12 mouse cellular contexts compared by ENCODE assay signal in genomic region chr10:74854991-74855664, GRCm38 (mm10).
A peak's percentile ranks its signal among the peaks of the same experiment; 100 is the strongest.
DNase-seq lines count a peak whose midpoint lies in the region; ATAC-seq and TF ChIP-seq lines count a peak whose summit lies in the region.
"Had no signal": no experiment of that assay in that cellular context is flagged by ENCODE, and none has a peak within 500 bp of the region (broad histone marks: within the 10 kb centered on the region; RNA-seq: fewer than 3 reads in every experiment).

No protein-coding gene starts in this region.

- no peak overlapping the region for H3K4me3 ChIP-seq in embryonic facial prominence, embryonic 14.5 days (ENCODE audit: low read depth, low read length)
- no peak overlapping the region for H3K4me3 ChIP-seq in embryonic facial prominence, embryonic 10.5 days
- H3K4me3 ChIP-seq in midbrain, embryonic 11.5 days (ENCODE audit: low read depth, low read length), result no peak overlapping the region
- H3K4me3 ChIP-seq in midbrain, embryonic 16.5 days (ENCODE audit: low read depth, low read length), result no peak overlapping the region
- no peak overlapping the region for H3K4me3 ChIP-seq in hindbrain, postnatal 0 days (ENCODE audit: low read length)
- H3K4me3 ChIP-seq in stomach, postnatal 0 days (ENCODE audit: low read depth, low read length), result no peak overlapping the region
- H3K4me3 ChIP-seq: layer of hippocampus, adult 2 months had no signal

- H3K4me2 ChIP-seq in embryonic facial prominence, embryonic 14.5 days (ENCODE audit: low read depth, low read length), result no peak overlapping the region
- no peak overlapping the region for H3K4me2 ChIP-seq in midbrain, embryonic 11.5 days
- no peak overlapping the region for H3K4me2 ChIP-seq in midbrain, embryonic 16.5 days (ENCODE audit: low read length)
- no peak overlapping the region for H3K4me2 ChIP-seq in hindbrain, postnatal 0 days (ENCODE audit: low read depth, low read length)
- no peak overlapping the region for H3K4me2 ChIP-seq in stomach, postnatal 0 days (replicated peaks; ENCODE audit: low read depth)

- WGBS in embryonic facial prominence, embryonic 14.5 days, result 53% methylated on average over 4 of the region's 4 CpGs
- WGBS in embryonic facial prominence, embryonic 10.5 days, result 73% methylated on average over 4 of the region's 4 CpGs
- 65% methylated on average over 4 of the region's 4 CpGs for WGBS in midbrain, embryonic 11.5 days
- 46% methylated on average over 4 of the region's 4 CpGs for WGBS in midbrain, embryonic 16.5 days
- WGBS in hindbrain, postnatal 0 days, result 32% methylated on average over 4 of the region's 4 CpGs
- 45% methylated on average over 4 of the region's 4 CpGs for WGBS in stomach, postnatal 0 days

- TF ChIP-seq CTCF in hindbrain, postnatal 0 days (IDR thresholded peaks at IDR 0.05; ENCODE audit: low read depth), result no peak
- no peak for TF ChIP-seq CTCF in stomach, postnatal 0 days (IDR thresholded peaks at IDR 0.05; ENCODE audit: low read depth)

- no peak overlapping the region for H3K27ac ChIP-seq in embryonic facial prominence, embryonic 14.5 days (replicated peaks; ENCODE audit: low read depth, low read length)
- no peak overlapping the region for H3K27ac ChIP-seq in embryonic facial prominence, embryonic 10.5 days (replicated peaks)
- H3K27ac ChIP-seq in midbrain, embryonic 11.5 days (ENCODE audit: low read depth, low read length), result no peak overlapping the region
- no peak overlapping the region for H3K27ac ChIP-seq in midbrain, embryonic 16.5 days (ENCODE audit: low read length)
- no peak overlapping the region for H3K27ac ChIP-seq in hindbrain, postnatal 0 days
- H3K27ac ChIP-seq in stomach, postnatal 0 days (replicated peaks), result no peak overlapping the region
- H3K27ac ChIP-seq: layer of hippocampus, adult 2 months had no signal

- no peaks in the 10 kb centered on the region for H3K27me3 ChIP-seq in embryonic facial prominence, embryonic 14.5 days (replicated peaks; ENCODE audit: control insufficient read depth, insufficient read depth, low read length)
- no peaks in the 10 kb centered on the region for H3K27me3 ChIP-seq in embryonic facial prominence, embryonic 10.5 days (replicated peaks; ENCODE audit: low read depth, poor library complexity, severe bottlenecking)
- no peaks in the 10 kb centered on the region for H3K27me3 ChIP-seq in midbrain, embryonic 11.5 days (ENCODE audit: control insufficient read depth, insufficient read depth, low read length)
- H3K27me3 ChIP-seq in midbrain, embryonic 16.5 days (ENCODE audit: control insufficient read depth, insufficient read depth, low read depth, low read length), result no peaks in the 10 kb centered on the region
- H3K27me3 ChIP-seq in hindbrain, postnatal 0 days (ENCODE audit: insufficient read depth, low read length), result no peaks in the 10 kb centered on the region
- no peaks in the 10 kb centered on the region for H3K27me3 ChIP-seq in stomach, postnatal 0 days (ENCODE audit: control insufficient read depth, insufficient read depth, low read length)

- H3K9ac ChIP-seq in embryonic facial prominence, embryonic 14.5 days (ENCODE audit: low read depth, low read length), result no peak overlapping the region
- H3K9ac ChIP-seq in midbrain, embryonic 11.5 days (ENCODE audit: low read length), result no peak overlapping the region
- no peak overlapping the region for H3K9ac ChIP-seq in midbrain, embryonic 16.5 days (ENCODE audit: low read depth, low read length)
- H3K9ac ChIP-seq in hindbrain, postnatal 0 days (replicated peaks; ENCODE audit: low read length), result no peak overlapping the region
- no peak overlapping the region for H3K9ac ChIP-seq in stomach, postnatal 0 days (ENCODE audit: low read length)

- DNase-seq in embryonic facial prominence, embryonic 14.5 days (ENCODE audit: low spot score), result peak; percentile 32
- DNase-seq in embryonic facial prominence, embryonic 10.5 days (ENCODE audit: low spot score), result no peak
- no peak for DNase-seq in midbrain, embryonic 11.5 days (ENCODE audit: low spot score, missing footprints)
- DNase-seq in hindbrain, postnatal 0 days (ENCODE audit: low spot score), result peak; percentile 76
- peak; percentile 9 for DNase-seq in retina, postnatal 7 days (ENCODE audit: low read depth, low spot score)
- no peak for DNase-seq in stomach, postnatal 0 days (ENCODE audit: low spot score)
- no peak for DNase-seq in kidney, adult 11 months
- DNase-seq: B cell, adult 2 months; gastrocnemius, postnatal 14 days had no signal

- TF ChIP-seq EP300 in stomach, postnatal 0 days (optimal IDR thresholded peaks at IDR 0.05), result no peak

- no peaks in the 10 kb centered on the region for H3K9me3 ChIP-seq in embryonic facial prominence, embryonic 14.5 days (ENCODE audit: control insufficient read depth, low read length)
- H3K9me3 ChIP-seq in embryonic facial prominence, embryonic 10.5 days, result no peaks in the 10 kb centered on the region
- no peaks in the 10 kb centered on the region for H3K9me3 ChIP-seq in midbrain, embryonic 11.5 days (ENCODE audit: control insufficient read depth, low read length)
- H3K9me3 ChIP-seq in midbrain, embryonic 16.5 days (replicated peaks; ENCODE audit: control insufficient read depth, low read length, poor library complexity, severe bottlenecking), result no peaks in the 10 kb centered on the region
- H3K9me3 ChIP-seq in hindbrain, postnatal 0 days (ENCODE audit: low read length), result no peaks in the 10 kb centered on the region
- H3K9me3 ChIP-seq in stomach, postnatal 0 days (ENCODE audit: control insufficient read depth, low read length), result no peaks in the 10 kb centered on the region

- H3K36me3 ChIP-seq in embryonic facial prominence, embryonic 14.5 days (ENCODE audit: control insufficient read depth, insufficient read depth, low read length), result no peaks in the 10 kb centered on the region
- H3K36me3 ChIP-seq in embryonic facial prominence, embryonic 10.5 days (replicated peaks), result no peaks in the 10 kb centered on the region
- no peaks in the 10 kb centered on the region for H3K36me3 ChIP-seq in midbrain, embryonic 11.5 days (ENCODE audit: control insufficient read depth, insufficient read depth, low read length)
- no peaks in the 10 kb centered on the region for H3K36me3 ChIP-seq in midbrain, embryonic 16.5 days (ENCODE audit: control insufficient read depth, insufficient read depth, low read length)
- no peaks in the 10 kb centered on the region for H3K36me3 ChIP-seq in hindbrain, postnatal 0 days (ENCODE audit: insufficient read depth, low read length)
- no peaks in the 10 kb centered on the region for H3K36me3 ChIP-seq in stomach, postnatal 0 days (ENCODE audit: control insufficient read depth, insufficient read depth, low read length)

- ATAC-seq in embryonic facial prominence, embryonic 14.5 days (ENCODE audit: low read depth), result peak; percentile 44; the same call in 1 of the 2 replicates
- peak; percentile 48; the same call in 1 of the 2 replicates for ATAC-seq in midbrain, embryonic 11.5 days (ENCODE audit: low FRiP score)
- no peak for ATAC-seq in midbrain, embryonic 16.5 days
- peak; percentile 92 for ATAC-seq in hindbrain, postnatal 0 days
- ATAC-seq in stomach, postnatal 0 days (ENCODE audit: low FRiP score, low TSS enrichment), result no peak
- ATAC-seq: intestine, postnatal 0 days had no signal

- no peaks in the 10 kb centered on the region for H3K4me1 ChIP-seq in embryonic facial prominence, embryonic 14.5 days (ENCODE audit: control insufficient read depth, insufficient read depth, low read length)
- H3K4me1 ChIP-seq in embryonic facial prominence, embryonic 10.5 days, result no peaks in the 10 kb centered on the region
- no peaks in the 10 kb centered on the region for H3K4me1 ChIP-seq in midbrain, embryonic 11.5 days (ENCODE audit: control insufficient read depth, insufficient read depth, low read length)
- H3K4me1 ChIP-seq in midbrain, embryonic 16.5 days (ENCODE audit: control insufficient read depth, insufficient read depth, low read length), result no peaks in the 10 kb centered on the region
- H3K4me1 ChIP-seq in hindbrain, postnatal 0 days (ENCODE audit: insufficient read depth, low read length), result no peaks in the 10 kb centered on the region
- no peaks in the 10 kb centered on the region for H3K4me1 ChIP-seq in stomach, postnatal 0 days (replicated peaks; ENCODE audit: control insufficient read depth, insufficient read depth)

Comparison
In these comparisons a context has a peak if more than half of its experiments do, and no peak if none do; other contexts are left out.
1. ATAC-seq: peak in embryonic facial prominence, embryonic 14.5 days (single experiment), midbrain, embryonic 11.5 days (single experiment) and hindbrain, postnatal 0 days (single experiment); none in midbrain, embryonic 16.5 days (single experiment) and stomach, postnatal 0 days (single experiment).
2. DNase-seq: peak in embryonic facial prominence, embryonic 14.5 days (single experiment), hindbrain, postnatal 0 days (single experiment) and retina, postnatal 7 days (single experiment); none in embryonic facial prominence, embryonic 10.5 days (single experiment), midbrain, embryonic 11.5 days (single experiment), stomach, postnatal 0 days (single experiment) and kidney, adult 11 months (single experiment).